Mouse (Mus musculus) hindbrain, embryonic 15.5 days (tissue): ENCODE measurements around the gene Epha3. TPM values are rescaled to one million over a fixed set of nuclear protein-coding genes. Genes with fewer than 3 reads are reported as not detected.

ENCODE experiments used
- ATAC-seq: fragments of 200-750 bp; cut with Nextera tagmentation; 2 replicates; pipeline ENCODE4 v1.8.0; 2017; ENCODE audit warnings: low read depth, moderate number of reproducible peaks, moderate TSS enrichment; ENCODE audit not compliant: low FRiP score
- H3K27ac ChIP-seq: fragments of 300-500 bp; sonication (generic); replicated peaks from 2 replicates; pipeline ENCODE4 v1.5.1; 2015; ENCODE audit warnings: mild to moderate bottlenecking, inconsistent platforms
- H3K27me3 ChIP-seq: fragments of 300-500 bp; sonication (generic); 2 replicates; pipeline ENCODE4 v1.6.1; 2015; ENCODE audit warnings: control low read depth, inconsistent platforms
- H3K36me3 ChIP-seq: fragments of 300-500 bp; sonication (generic); 2 replicates; pipeline ENCODE4 v1.6.1; 2015; ENCODE audit warnings: control low read depth, inconsistent platforms
- H3K4me1 ChIP-seq: fragments of 300-500 bp; sonication (generic); replicated peaks from 2 replicates; pipeline ENCODE4 v1.6.1; 2015; ENCODE audit warnings: control low read depth, inconsistent platforms
- H3K4me2 ChIP-seq: fragments of 300-500 bp; sonication (generic); 2 replicates; pipeline ENCODE4 v1.6.1; 2015; ENCODE audit warnings: moderate library complexity, mild to moderate bottlenecking, inconsistent platforms
- H3K4me3 ChIP-seq: fragments of 300-500 bp; sonication (generic); 2 replicates; pipeline ENCODE4 v1.5.1; 2015; ENCODE audit warnings: mild to moderate bottlenecking, inconsistent platforms
- H3K9ac ChIP-seq: fragments of 300-500 bp; sonication (generic); 2 replicates; pipeline ENCODE4 v1.6.1; 2015; ENCODE audit warnings: inconsistent platforms
- H3K9me3 ChIP-seq: fragments of 300-500 bp; sonication (generic); 2 replicates; pipeline ENCODE4 v1.6.1; 2016; ENCODE audit warnings: control low read depth, inconsistent platforms
- WGBS: fragments of 180-500 bp; shearing (Covaris S2); methylation state at CpG from one replicate; pipeline ENCODE4 v1.1.7; 2015; 5-methylcytosine and 5-hydroxymethylcytosine counted together
- polyA plus RNA-seq: library from polyadenylated mRNA; unstranded; fragments of >200 nt; fragmentation: Nextera tagmentation; extraction: Ambion mirVana; gene quantifications from 2 replicates; pipeline ENCODE4 v1.2.1, GENCODE M21; 2015

The Epha3 gene
- polyA plus RNA-seq, 1 experiment from 2014 or later = 26.0 TPM

DNA sequence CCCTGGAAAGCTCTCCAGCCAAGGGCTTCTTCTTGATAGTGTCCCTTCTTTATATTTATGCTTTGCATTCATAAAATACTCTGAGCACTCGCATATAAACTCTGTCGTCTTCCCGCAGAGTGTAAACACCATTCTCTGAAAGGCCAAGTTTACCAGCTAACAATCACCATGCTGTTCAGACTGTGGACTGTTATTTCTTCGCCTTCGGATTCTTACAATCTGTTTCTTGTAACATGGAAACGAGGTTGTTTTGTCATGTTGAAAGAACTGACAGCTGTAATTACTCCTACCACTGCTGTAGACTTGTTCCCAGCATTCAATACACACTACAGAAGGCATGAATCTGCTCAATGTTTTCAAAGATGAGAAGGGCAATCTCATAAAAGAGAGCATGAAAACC is 46.4 kb downstream of the Epha3 start:
- no peaks in the 10 kb centered on the region for H3K36me3 ChIP-seq
- ATAC-seq = peak; percentile 38; the same call in 1 of the 2 replicates
- H3K4me2 ChIP-seq = peak overlapping the region; percentile 16
- peaks cover 10% of the 10 kb centered on the region for H3K4me1 ChIP-seq
- no peak overlapping the region for H3K4me3 ChIP-seq
- no peaks in the 10 kb centered on the region for H3K9me3 ChIP-seq
- H3K27ac ChIP-seq = peak overlapping the region; percentile 57
- H3K9ac ChIP-seq = no peak overlapping the region
- 19% methylated on average over 6 of the region's 6 CpGs for WGBS
- no peaks in the 10 kb centered on the region for H3K27me3 ChIP-seq

DNA sequence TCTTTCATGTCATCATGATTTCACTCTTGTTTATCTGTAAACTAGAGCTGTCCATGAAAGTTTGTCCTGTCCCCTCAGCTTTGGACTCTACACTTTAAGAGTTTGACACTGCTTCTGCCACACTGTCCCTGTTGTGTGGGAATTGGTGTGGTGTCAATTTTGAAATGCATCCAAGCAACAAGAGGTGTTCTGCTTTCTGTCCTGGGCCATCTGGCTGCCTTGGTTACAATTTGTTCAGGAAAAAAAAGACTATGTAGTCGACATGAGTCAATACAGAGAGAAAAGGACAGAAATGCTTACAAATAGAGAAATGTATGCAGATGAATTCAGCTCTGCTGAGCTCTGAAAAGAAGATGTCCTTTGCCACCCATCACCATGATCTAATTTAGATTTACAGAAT is 47.3 kb downstream of the Epha3 start:
- Histone ChIP-seq H3K4me1 (peaks cover 10% of the 10 kb centered on the region), H3K4me3 (no peak overlapping the region), H3K9ac (no peak overlapping the region), H3K9me3 (no peaks in the 10 kb centered on the region), H3K36me3 (no peaks in the 10 kb centered on the region), H3K4me2 (no peak overlapping the region), H3K27me3 (no peaks in the 10 kb centered on the region), H3K27ac (no peak overlapping the region)
- WGBS = 9% methylated on average over 1 of the region's 1 CpGs
- ATAC-seq = no peak

DNA sequence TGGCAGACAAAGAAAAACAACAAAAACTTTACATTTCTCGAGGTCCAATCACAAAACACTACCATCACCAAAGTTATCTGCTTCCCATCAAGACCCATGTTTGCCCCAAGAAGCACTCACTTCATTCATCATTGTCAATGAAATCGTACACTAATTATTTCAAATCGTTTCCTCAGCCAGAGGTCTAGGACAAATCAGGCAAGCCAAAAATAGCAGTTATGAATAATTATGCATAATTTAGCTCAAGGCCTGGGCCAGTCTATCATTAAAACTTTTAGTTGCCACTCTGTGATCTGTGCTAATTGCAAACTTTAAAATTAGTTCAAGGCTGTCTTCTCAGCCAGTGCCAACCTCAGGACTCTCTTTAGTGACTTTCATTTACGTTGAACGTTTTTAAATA is 54.1 kb downstream of the Epha3 start:
- Histone ChIP-seq H3K9ac (no peak overlapping the region), H3K4me2 (no peak overlapping the region), H3K36me3 (no peaks in the 10 kb centered on the region), H3K4me3 (no peak overlapping the region), H3K9me3 (no peaks in the 10 kb centered on the region), H3K27me3 (no peaks in the 10 kb centered on the region), H3K27ac (no peak overlapping the region), H3K4me1 (peaks cover 7% of the 10 kb centered on the region; the same call in 1 of the 2 replicates)
- ATAC-seq = no peak
- 53% methylated on average over 5 of the region's 5 CpGs for whole genome bisulfite sequencing

DNA sequence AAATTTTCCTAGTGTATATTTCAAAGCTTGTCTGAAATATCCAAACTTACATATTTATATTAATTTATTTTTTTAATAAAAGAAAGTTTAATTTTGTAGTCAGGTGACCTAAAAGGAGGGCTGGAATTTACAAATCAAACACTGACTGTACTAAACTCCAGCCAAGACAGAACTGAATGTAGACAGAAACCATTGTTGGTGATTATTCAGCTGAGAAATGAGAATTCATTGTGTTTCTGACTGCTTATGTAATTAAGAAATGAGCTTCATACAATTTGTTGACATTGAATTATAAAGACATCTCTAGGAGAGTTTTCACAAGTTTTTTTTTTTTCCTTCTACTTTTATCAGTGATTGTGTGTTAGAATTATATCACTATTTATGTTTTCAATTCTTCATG is 55.0 kb downstream of the Epha3 start:
- no peaks in the 10 kb centered on the region for H3K36me3 ChIP-seq
- no peak overlapping the region for H3K9ac ChIP-seq
- no peak for ATAC-seq
- peaks cover 7% of the 10 kb centered on the region; the same call in 1 of the 2 replicates for H3K4me1 ChIP-seq
- no peak overlapping the region for H3K27ac ChIP-seq
- no peaks in the 10 kb centered on the region for H3K27me3 ChIP-seq
- H3K9me3 ChIP-seq = no peaks in the 10 kb centered on the region
- no peak overlapping the region for H3K4me3 ChIP-seq
- no peak overlapping the region for H3K4me2 ChIP-seq

DNA sequence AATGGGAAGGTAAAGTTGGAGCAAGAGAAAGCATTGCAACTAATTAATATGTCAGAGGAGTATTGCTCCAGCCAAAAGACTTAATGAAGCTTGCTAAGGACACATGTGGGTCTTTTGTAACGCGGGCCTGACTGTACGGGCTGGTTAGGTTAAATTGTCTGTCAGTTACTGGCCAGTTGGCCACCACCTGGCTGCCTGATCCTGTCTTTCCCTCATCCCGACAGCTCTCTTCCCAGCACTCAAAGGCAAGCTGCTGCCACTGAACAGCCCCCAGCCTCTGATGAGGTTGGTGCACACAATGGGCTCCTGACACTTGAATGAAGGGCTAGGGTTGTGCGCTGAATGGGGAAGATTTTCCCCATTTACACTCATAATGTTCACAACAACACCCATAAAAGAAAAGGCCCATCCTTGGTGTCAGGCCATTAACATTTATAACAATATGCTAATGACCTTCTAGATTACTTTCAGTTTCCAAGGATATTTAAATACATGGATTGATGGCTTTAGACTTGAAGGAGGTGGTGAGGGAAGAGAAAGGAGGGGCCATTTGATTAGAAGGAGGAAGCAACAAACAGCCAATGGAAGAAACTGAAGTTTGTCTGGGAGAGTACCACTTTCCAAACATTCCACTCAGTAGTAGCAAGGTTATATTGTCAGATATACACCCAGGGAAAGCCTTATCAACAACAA is 57.4 kb downstream of the Epha3 start:
- no peak overlapping the region for H3K9ac ChIP-seq
- no peaks in the 10 kb centered on the region for H3K36me3 ChIP-seq
- H3K4me1 ChIP-seq = peaks cover 7% of the 10 kb centered on the region; the same call in 1 of the 2 replicates
- peak; percentile 95 for ATAC-seq
- H3K27me3 ChIP-seq = no peaks in the 10 kb centered on the region
- no peaks in the 10 kb centered on the region for H3K9me3 ChIP-seq
- 13% methylated on average over 5 of the region's 5 CpGs for WGBS
- no peak overlapping the region for H3K27ac ChIP-seq
- no peak overlapping the region for H3K4me3 ChIP-seq
- 0 out of 2 replicates have a peak overlapping the region, but pooled peaks have one; percentile 7 for H3K4me2 ChIP-seq

DNA sequence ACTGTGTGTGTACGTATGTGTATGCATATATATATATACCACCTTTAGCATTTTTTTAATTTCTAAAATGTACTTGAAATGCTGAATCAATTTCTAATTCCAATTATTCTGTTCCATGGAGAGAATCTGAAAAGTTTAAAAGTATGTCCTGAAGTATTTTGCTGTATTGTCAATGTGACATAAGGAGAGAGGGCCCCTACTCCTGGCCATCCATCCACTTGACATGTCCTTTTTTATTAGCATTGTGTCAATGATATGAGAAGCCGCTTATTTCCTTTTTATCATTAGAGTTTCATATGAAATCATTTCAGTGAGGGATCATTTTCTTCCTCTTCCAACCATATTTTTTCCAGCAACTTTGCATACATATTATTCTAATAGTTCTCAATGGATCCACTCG is 58.0 kb downstream of the Epha3 start:
- peaks cover 7% of the 10 kb centered on the region; the same call in 1 of the 2 replicates for H3K4me1 ChIP-seq
- H3K36me3 ChIP-seq = no peaks in the 10 kb centered on the region
- H3K27me3 ChIP-seq = no peaks in the 10 kb centered on the region
- ATAC-seq = no peak
- H3K9me3 ChIP-seq = no peaks in the 10 kb centered on the region
- H3K9ac ChIP-seq = no peak overlapping the region
- H3K4me3 ChIP-seq = no peak overlapping the region
- no peak overlapping the region for H3K4me2 ChIP-seq
- 38% methylated on average over 3 of the region's 3 CpGs for WGBS
- H3K27ac ChIP-seq = no peak overlapping the region

DNA sequence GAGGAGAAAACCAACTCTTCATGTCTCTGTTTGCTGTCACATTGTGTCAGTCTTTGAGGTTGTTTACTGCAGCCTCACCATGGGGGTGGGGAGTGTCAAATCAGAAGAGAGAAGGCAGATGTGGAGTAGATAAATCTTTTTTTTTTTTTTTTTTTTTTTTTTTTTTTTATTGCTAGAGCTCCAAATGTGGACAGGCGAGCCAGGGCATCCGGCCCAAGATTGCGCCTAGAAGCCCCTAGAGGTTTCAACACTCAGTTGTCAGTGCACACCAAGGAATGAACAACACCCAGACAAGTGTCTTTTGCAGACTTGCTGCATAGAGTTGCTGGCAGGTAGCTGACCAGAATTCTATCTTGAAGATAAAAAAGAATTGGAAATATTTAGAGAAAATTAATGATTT is 62.5 kb downstream of the Epha3 start:
- Histone ChIP-seq H3K9me3 (no peaks in the 10 kb centered on the region), H3K36me3 (no peaks in the 10 kb centered on the region), H3K27ac (no peak overlapping the region), H3K4me2 (no peak overlapping the region), H3K9ac (no peak overlapping the region), H3K27me3 (no peaks in the 10 kb centered on the region), H3K4me1 (peaks cover 5% of the 10 kb centered on the region; the same call in 1 of the 2 replicates), H3K4me3 (no peak overlapping the region)
- 54% methylated on average over 3 of the region's 3 CpGs for WGBS
- ATAC-seq = no peak

DNA sequence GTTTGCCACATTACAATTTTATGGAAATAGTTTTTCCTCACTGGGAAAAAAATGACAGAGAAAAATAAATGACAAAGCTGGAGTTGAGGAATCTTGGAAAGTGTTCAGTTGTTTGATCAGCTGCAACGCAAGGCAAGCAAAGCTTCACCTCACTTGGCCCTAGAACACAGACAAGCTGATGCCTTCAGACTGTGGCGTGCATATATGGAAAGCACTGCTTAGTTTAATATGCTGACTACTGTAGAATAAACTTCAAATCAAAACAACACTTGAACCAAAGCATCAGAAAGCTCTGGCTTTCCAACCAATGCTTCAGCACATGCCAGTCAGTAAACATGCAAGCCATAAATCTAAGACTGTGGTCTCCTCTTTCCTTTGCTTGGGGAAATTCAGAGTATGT is 65.6 kb downstream of the Epha3 start:
- WGBS = 65% methylated on average over 2 of the region's 2 CpGs
- ATAC-seq = no peak
- no peak overlapping the region for H3K4me2 ChIP-seq
- 0 out of 2 replicates have a peak, but pooled peaks cover 3% of the 10 kb centered on the region for H3K4me1 ChIP-seq
- no peaks in the 10 kb centered on the region for H3K36me3 ChIP-seq
- no peaks in the 10 kb centered on the region for H3K9me3 ChIP-seq
- H3K4me3 ChIP-seq = no peak overlapping the region
- H3K9ac ChIP-seq = no peak overlapping the region
- H3K27me3 ChIP-seq = no peaks in the 10 kb centered on the region
- no peak overlapping the region for H3K27ac ChIP-seq

DNA sequence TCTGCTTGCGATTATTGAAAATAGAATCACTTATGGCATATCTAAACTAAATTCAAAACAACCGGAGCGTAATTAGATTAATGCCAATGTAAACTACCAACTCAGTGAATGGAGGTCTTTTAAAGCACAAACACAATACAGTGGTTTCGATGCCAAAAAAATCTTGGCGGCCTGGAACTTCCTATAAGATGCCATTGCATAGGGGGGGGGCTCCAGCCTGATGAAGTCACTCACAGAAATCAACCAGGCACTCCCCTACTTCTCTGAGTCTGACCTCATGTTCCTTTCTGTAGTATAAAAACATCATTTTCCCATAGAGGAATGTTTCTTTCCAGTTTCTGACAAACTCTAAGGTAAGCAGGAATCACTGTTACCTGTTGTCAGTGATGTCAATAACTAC is 69.7 kb downstream of the Epha3 start:
- no peak for ATAC-seq

DNA sequence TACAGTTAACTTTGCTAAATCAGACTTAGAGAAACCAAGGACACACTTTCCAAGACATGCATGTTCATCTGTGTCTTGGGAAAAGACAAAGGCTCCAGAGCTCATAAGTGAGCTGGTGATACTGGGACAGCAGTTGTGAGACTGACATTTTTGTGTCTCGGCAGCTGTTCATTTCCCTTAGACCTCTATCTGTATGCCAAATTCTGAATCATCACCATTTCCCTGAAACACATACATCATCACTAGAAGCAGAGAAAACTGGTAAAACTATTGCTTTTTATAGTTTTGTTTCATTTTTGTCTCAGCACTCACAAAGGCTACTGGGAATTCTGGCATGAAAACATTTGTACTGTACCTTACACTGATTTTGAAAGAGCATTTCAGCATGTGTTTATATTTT is 70.2 kb downstream of the Epha3 start:
- Histone ChIP-seq H3K4me1 (no peaks in the 10 kb centered on the region), H3K27ac (no peak overlapping the region), H3K36me3 (no peaks in the 10 kb centered on the region), H3K9ac (no peak overlapping the region), H3K27me3 (no peaks in the 10 kb centered on the region), H3K4me2 (no peak overlapping the region), H3K9me3 (no peaks in the 10 kb centered on the region), H3K4me3 (no peak overlapping the region)
- ATAC-seq = no peak
- WGBS = 66% methylated on average over 1 of the region's 1 CpGs

More for the DNA sequence above, 69.7 kb downstream of the Epha3 start:
- WGBS = 65% methylated on average over 5 of the region's 5 CpGs
- Histone ChIP-seq H3K4me2 (no peak overlapping the region), H3K36me3 (no peaks in the 10 kb centered on the region), H3K27me3 (no peaks in the 10 kb centered on the region), H3K4me1 (0 out of 2 replicates have a peak, but pooled peaks cover 3% of the 10 kb centered on the region), H3K9me3 (no peaks in the 10 kb centered on the region), H3K4me3 (no peak overlapping the region), H3K9ac (no peak overlapping the region), H3K27ac (no peak overlapping the region)

DNA sequence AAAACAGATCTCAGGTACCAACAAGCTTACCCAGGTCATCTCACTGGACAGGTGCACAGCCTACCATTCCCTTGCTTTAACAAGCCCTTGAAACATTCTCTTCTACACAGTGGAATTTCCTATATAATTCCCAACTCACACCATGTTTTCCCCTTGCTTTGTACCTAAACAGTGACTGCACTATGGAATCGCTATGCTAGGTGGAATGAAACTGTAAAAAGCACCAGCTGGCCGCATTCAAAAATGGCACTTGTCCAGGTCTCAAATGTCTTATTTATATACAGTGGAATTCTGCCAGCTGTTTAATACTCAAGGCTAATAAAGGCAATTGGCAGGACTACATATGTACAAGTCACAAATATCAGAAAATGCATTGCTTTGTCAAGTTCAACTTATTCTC is 71.9 kb downstream of the Epha3 start:
- 34% methylated on average over 2 of the region's 2 CpGs for WGBS
- Histone ChIP-seq H3K9ac (no peak overlapping the region), H3K4me1 (no peaks in the 10 kb centered on the region), H3K36me3 (no peaks in the 10 kb centered on the region), H3K27me3 (no peaks in the 10 kb centered on the region), H3K4me3 (no peak overlapping the region), H3K27ac (no peak overlapping the region), H3K9me3 (no peaks in the 10 kb centered on the region), H3K4me2 (no peak overlapping the region)
- peak; percentile 23; the same call in 1 of the 2 replicates for ATAC-seq

DNA sequence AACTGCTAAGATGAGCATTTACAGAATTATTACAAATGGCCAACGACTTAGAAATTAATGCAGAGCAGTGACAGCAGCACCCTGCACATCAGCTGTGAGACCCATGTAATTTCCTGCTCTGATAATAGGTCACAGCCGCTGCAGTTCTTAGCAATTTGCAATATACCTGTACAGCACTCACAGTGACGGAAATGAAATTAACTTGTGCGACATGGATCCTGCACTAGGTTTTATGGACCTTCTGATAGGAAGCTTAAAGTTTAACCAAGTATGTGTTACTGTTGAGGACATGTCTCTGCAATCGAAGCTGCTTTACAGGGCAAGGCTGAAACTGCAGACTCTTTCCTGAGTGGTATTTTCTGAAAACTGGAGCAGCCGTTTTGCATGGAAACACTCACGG is 80.4 kb downstream of the Epha3 start:
- 67% methylated on average over 7 of the region's 7 CpGs for WGBS
- no peak overlapping the region for H3K27ac ChIP-seq
- no peaks in the 10 kb centered on the region for H3K27me3 ChIP-seq
- H3K9ac ChIP-seq = no peak overlapping the region
- no peak overlapping the region for H3K4me2 ChIP-seq
- H3K9me3 ChIP-seq = no peaks in the 10 kb centered on the region
- H3K4me3 ChIP-seq = no peak overlapping the region
- no peaks in the 10 kb centered on the region for H3K36me3 ChIP-seq
- no peak for ATAC-seq
- no peaks in the 10 kb centered on the region for H3K4me1 ChIP-seq

DNA sequence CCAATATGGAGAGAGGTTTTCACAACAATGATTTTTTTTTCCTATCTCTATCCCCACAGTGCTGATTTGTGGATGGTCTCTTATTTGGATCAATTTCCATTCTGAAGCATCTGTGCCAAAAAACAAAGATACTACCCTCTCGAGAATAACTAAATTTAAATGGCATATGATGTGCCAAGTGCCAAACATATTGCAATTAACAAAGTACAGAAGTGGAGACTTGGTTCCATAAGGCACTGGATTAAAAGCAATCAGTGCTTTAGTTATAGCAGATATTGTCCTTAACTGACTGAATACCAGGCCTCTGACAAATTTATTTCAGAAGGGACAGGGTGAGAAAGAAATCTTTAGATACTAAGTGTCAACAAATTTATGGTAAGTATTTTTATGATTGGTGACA is 81.9 kb downstream of the Epha3 start:
- Histone ChIP-seq H3K36me3 (no peaks in the 10 kb centered on the region), H3K9ac (no peak overlapping the region), H3K9me3 (no peaks in the 10 kb centered on the region), H3K27ac (no peak overlapping the region), H3K4me3 (no peak overlapping the region), H3K27me3 (no peaks in the 10 kb centered on the region), H3K4me2 (no peak overlapping the region), H3K4me1 (no peaks in the 10 kb centered on the region)
- no peak for ATAC-seq
- WGBS = 67% methylated on average over 1 of the region's 1 CpGs
